Mouse (Mus musculus): ENCODE results near the gene 2610001J05Rik.

- TF ChIP-seq GATA1 (IDR thresholded peaks at IDR 0.05; ENCODE audit: low read length) (no peak), TAL1 (IDR thresholded peaks at IDR 0.05; ENCODE audit: low read length) (no peak)
Observed at GRCm38 (mm10) chr6:13872076-13872475, 758 bp upstream of the 2610001J05Rik start.

Data from erythroblast, embryonic 14.5 days (primary cell).